Mouse (Mus musculus) kidney, embryonic 16.5 days (tissue): ENCODE measurements around the gene Adm2. TPM values are rescaled to one million over a fixed set of nuclear protein-coding genes. Genes with fewer than 3 reads are reported as not detected.

Experiments used
- ATAC-seq: fragments of 200-750 bp; cut with Nextera tagmentation; 2 replicates; pipeline ENCODE4 v1.8.0; 2017; ENCODE audit warnings: moderate TSS enrichment; ENCODE audit not compliant: low FRiP score, low TSS enrichment
- H3K27ac ChIP-seq: fragments of 300-500 bp; sonication (generic); 2 replicates; pipeline ENCODE4 v1.5.1; 2014; ENCODE audit warnings: low read length
- H3K27me3 ChIP-seq: fragments of 300-500 bp; sonication (generic); 2 replicates; pipeline ENCODE4 v1.6.1; 2014; ENCODE audit warnings: low read length, control low read depth, mixed read lengths; ENCODE audit not compliant: insufficient read depth
- H3K36me3 ChIP-seq: fragments of 300-500 bp; sonication (generic); 2 replicates; pipeline ENCODE4 v1.6.1; 2014; ENCODE audit warnings: low read length, control low read depth, mixed read lengths; ENCODE audit not compliant: insufficient read depth
- H3K4me1 ChIP-seq: fragments of 300-500 bp; sonication (generic); 2 replicates; pipeline ENCODE4 v1.6.1; 2014; ENCODE audit warnings: low read length, control low read depth, mixed read lengths; ENCODE audit not compliant: insufficient read depth
- H3K4me2 ChIP-seq: fragments of 300-500 bp; sonication (generic); replicated peaks from 2 replicates; pipeline ENCODE4 v1.6.1; 2014; ENCODE audit warnings: low read depth, low read length
- H3K4me3 ChIP-seq: fragments of 300-500 bp; sonication (generic); 2 replicates; pipeline ENCODE4 v1.5.1; 2014; ENCODE audit warnings: mild to moderate bottlenecking, low read length
- H3K9ac ChIP-seq: fragments of 300-500 bp; sonication (generic); replicated peaks from 2 replicates; pipeline ENCODE4 v1.6.1; 2014; ENCODE audit warnings: low read length
- H3K9me3 ChIP-seq: fragments of 300-500 bp; sonication (generic); 2 replicates; pipeline ENCODE4 v1.6.1; 2016; ENCODE audit warnings: low read length, control low read depth
- WGBS: fragments of 180-500 bp; shearing (Covaris S2); extraction: QIAGEN DNeasy Blood & Tissue Kit; methylation state at CpG from one replicate; pipeline ENCODE4 v1.1.7; 2014; 5-methylcytosine and 5-hydroxymethylcytosine counted together
- polyA plus RNA-seq: library from polyadenylated mRNA; unstranded; fragments of >200 nt; fragmentation: Nextera tagmentation; extraction: Ambion mirVana; gene quantifications from 2 replicates; pipeline ENCODE4 v1.2.1, GENCODE M21; 2015

Adm2 gene
- polyA plus RNA-seq, 1 experiment from 2014 or later, result 1.5 TPM

DNA sequence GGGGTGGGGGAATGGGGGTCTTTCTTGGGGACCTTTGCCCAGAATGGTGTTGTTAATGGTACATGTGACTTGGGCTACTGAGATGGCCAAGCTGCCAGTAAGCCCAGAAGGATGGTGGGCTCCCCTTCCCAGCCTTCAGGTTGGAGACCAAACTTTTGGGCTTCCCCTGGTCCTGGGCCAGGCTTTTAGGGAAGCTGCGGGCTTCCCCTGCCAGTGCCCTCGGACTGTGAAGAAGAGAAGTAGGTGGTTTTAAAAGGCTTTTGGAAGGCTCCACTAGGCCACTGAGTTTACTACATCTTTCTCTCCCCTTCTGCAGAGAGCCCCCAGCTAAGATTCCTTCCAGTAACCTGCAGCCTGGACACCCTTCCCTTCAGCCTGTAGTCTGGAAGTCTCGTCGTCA lies 1.1 kb downstream of the Adm2 start:
- Histone ChIP-seq H3K9me3 (no peaks in the 10 kb centered on the region), H3K27me3 (peaks cover 9% of the 10 kb centered on the region), H3K27ac (no peak overlapping the region), H3K4me1 (peaks cover 5% of the 10 kb centered on the region; the same call in 1 of the 2 replicates), H3K4me2 (peak overlapping the region; percentile 57; the same call in 1 of the 2 replicates), H3K4me3 (0 out of 2 replicates have a peak overlapping the region, but pooled peaks have one; percentile 38), H3K36me3 (no peaks in the 10 kb centered on the region), H3K9ac (no peak overlapping the region)
- 81% methylated on average over 4 of the region's 4 CpGs for WGBS
- no peak for ATAC-seq

DNA sequence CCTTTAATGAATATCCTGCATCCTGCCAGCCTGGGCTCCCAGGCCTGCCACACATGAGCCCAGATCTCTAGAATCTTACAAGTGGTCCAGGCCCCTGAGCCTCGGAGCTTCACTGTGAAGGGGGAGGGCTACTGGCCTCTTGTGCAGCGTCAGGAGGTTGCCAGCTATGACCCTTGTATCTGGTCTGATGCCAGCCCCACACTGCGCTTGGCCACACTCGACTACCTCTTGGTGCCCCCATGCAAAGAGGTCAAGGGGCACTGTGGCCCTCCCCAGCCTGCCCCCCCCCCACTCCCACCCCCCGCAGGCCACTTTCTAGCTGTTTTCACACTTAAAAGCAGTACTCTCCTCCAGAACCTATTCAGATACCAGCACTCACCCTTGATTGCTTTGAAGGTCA lies 3.9 kb downstream of the Adm2 start:
- Histone ChIP-seq H3K27me3 (peaks cover 9% of the 10 kb centered on the region), H3K4me1 (peaks cover 5% of the 10 kb centered on the region; the same call in 1 of the 2 replicates), H3K4me2 (no peak overlapping the region), H3K36me3 (no peaks in the 10 kb centered on the region), H3K9me3 (no peaks in the 10 kb centered on the region), H3K9ac (no peak overlapping the region), H3K27ac (no peak overlapping the region), H3K4me3 (no peak overlapping the region)
- ATAC-seq, result no peak
- WGBS, result 66% methylated on average over 5 of the region's 5 CpGs

DNA sequence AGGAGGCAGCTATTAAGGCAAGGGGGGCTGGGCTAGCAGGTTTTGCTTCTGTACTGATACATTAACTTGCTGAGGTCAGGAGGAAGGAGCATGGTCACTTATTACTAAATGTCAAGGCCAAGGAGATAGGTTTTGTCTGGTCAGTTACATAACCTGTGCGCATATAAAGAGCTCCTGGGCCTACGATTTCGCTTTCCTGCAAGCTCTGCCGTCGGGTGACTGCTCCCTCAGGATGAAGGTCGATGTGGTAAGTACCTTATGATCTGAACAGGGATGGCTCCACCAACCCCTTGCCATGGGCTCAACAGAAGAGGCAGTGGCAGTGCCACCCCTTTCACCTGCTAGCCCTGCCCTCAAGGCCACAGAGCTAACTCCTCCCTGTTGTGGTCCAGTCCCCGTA lies 11.8 kb downstream of the Adm2 start, which contains the start of gene Miox:
Gene Miox (plus strand): TSS at position 128 of the 400 bp plus-strand sequence.
- no peaks in the 10 kb centered on the region for H3K9me3 ChIP-seq
- H3K4me3 ChIP-seq, result no peak within 1 kb of the TSS
- no peak within 1 kb of the TSS for H3K9ac ChIP-seq
- 83% methylated on average over 7 of the region's 7 CpGs for WGBS
- no peak for ATAC-seq
- H3K36me3 ChIP-seq, result no peaks in the 10 kb centered on the region
- H3K4me2 ChIP-seq, result no peak within 1 kb of the TSS
- no peaks in the 10 kb centered on the region for H3K27me3 ChIP-seq
- H3K4me1 ChIP-seq, result no peaks in the 10 kb centered on the region
- no peak within 1 kb of the TSS for H3K27ac ChIP-seq

DNA sequence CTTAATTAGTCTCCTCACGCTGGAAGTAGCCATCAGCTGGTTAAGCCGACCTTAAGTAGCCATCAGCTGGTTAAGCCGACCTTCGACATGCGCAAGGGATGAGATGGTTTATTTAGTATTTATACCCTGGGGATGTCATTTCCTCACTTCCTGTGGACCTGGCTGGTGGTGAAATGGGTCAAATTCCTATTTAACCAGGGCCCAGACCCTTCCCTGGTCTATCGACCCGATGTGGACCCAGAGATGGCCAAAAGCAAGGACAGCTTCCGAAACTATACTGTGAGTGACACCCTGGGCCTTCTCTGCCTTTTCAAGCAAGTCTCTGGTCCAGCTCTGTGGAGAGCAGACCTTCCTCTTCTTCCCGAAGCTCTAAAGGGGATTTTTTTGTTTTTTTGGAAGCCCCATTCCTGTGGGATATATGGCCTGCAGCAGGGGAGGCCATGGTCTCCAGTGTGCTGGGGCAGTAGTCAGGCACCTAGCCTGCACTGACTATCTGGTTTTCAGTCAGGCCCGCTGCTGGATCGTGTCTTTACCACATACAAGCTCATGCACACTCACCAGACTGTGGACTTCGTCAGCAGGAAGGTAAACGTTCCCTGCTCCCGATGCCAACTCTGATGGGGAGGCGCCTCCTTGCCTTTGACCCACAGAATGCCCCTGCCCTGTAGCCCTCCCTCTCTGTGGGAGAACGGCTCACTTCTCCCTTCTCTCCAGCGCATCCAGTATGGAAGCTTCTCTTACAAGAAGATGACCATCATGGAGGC lies 12.4 kb downstream of the Adm2 start:
- ATAC-seq, result no peak

DNA sequence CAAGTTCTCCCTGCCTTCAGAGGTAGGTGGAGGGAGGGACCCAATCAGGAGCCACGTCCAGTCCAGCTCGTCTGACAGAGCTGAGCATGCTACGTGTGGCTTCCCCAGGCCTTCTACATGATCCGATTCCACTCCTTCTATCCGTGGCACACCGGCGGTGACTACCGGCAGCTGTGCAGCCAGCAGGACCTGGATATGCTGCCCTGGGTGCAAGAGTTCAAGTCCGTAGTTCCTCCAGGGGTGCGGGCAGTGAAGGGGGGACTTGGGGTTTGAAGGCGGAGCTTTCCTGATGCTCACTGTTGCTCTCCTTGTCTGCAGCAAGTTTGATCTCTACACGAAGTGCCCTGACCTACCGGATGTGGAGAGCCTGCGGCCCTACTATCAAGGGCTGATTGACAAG lies 13.9 kb downstream of the Adm2 start:
- H3K27me3 ChIP-seq, result no peaks in the 10 kb centered on the region
- no peak for ATAC-seq
- H3K36me3 ChIP-seq, result no peaks in the 10 kb centered on the region
- H3K4me3 ChIP-seq, result no peak overlapping the region
- no peak overlapping the region for H3K4me2 ChIP-seq
- WGBS, result 81% methylated on average over 14 of the region's 14 CpGs
- no peaks in the 10 kb centered on the region for H3K9me3 ChIP-seq
- no peak overlapping the region for H3K9ac ChIP-seq
- no peak overlapping the region for H3K27ac ChIP-seq
- no peaks in the 10 kb centered on the region for H3K4me1 ChIP-seq

More for the DNA sequence above, 12.4 kb downstream of the Adm2 start:
- H3K36me3 ChIP-seq, result no peaks in the 10 kb centered on the region
- H3K4me1 ChIP-seq, result no peaks in the 10 kb centered on the region
- no peak overlapping the region for H3K4me2 ChIP-seq
- H3K9me3 ChIP-seq, result no peaks in the 10 kb centered on the region
- H3K27me3 ChIP-seq, result no peaks in the 10 kb centered on the region
- H3K27ac ChIP-seq, result no peak overlapping the region
- H3K4me3 ChIP-seq, result no peak overlapping the region
- 80% methylated on average over 17 of the region's 17 CpGs for WGBS
- H3K9ac ChIP-seq, result no peak overlapping the region

DNA sequence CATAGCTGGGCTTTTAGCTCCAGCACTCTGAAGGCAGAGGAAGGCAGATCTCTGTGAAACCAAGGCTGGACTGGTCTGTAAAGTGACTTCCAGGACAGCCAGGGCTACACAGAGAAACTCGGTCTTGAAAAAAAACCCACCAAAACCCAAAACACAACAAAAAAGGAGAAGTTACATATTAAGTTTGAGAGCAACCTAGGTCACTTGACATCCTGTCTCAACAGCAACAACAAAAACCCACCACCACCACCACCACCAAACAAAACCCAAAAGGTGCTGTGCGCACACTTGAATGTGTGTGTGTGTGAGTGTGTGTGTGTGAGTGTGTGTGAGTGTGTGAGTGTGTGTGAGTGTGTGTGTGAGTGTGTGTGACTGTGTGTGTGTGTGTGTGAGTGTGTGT lies 17.2 kb downstream of the Adm2 start:
- Histone ChIP-seq H3K4me2 (no peak overlapping the region), H3K9me3 (no peaks in the 10 kb centered on the region), H3K36me3 (no peaks in the 10 kb centered on the region), H3K9ac (no peak overlapping the region), H3K27me3 (no peaks in the 10 kb centered on the region), H3K4me3 (no peak overlapping the region), H3K27ac (no peak overlapping the region), H3K4me1 (no peaks in the 10 kb centered on the region)
- no peak for ATAC-seq
- WGBS, result 83% methylated on average over 2 of the region's 2 CpGs

DNA sequence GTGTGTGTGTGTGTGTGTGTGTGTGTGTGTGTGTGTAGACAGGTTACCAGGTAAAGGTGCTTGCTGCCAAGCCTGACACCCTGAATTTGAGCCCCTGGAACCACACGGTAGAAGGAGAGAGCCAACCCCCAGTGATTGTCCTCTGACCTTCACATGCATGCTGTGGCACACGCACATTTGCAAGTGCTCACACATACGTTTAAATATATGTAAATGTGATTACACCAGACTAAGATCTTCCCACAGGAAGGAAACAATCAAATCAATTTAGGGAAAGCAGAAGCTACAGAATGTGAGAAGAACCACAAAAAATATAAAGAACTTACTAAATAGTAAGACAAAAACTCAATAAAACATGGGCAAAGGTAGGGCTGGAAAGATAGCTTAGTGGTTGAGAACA lies 17.6 kb downstream of the Adm2 start:
- Histone ChIP-seq H3K4me2 (no peak overlapping the region), H3K9me3 (no peaks in the 10 kb centered on the region), H3K4me1 (no peaks in the 10 kb centered on the region), H3K27me3 (no peaks in the 10 kb centered on the region), H3K9ac (no peak overlapping the region), H3K36me3 (no peaks in the 10 kb centered on the region), H3K27ac (no peak overlapping the region), H3K4me3 (no peak overlapping the region)
- ATAC-seq, result no peak
- 85% methylated on average over 3 of the region's 3 CpGs for WGBS

DNA sequence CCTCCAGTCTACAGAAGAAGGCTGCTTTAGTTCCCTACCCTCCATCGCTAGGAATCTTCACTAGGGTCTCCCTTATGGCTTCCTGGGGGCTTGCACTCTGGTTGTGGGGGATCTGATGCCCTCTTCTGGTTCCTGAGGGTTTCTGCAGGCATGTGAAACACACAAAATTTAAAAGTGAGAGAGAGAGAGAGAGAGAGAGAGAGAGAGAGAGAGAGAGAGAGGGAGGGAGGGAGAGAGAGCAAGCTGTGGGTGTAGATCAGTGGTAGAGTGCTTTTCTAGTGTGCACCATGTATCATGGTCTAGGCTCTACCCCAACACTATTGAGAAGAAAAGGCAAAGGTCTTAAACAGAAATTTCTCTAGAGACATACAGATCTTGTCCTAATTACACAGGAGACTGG lies 19.2 kb downstream of the Adm2 start:
- no peaks in the 10 kb centered on the region for H3K27me3 ChIP-seq
- WGBS, result 22% methylated on average over 1 of the region's 1 CpGs
- no peaks in the 10 kb centered on the region for H3K4me1 ChIP-seq
- H3K36me3 ChIP-seq, result no peaks in the 10 kb centered on the region
- ATAC-seq, result no peak
- no peak overlapping the region for H3K9ac ChIP-seq
- no peak overlapping the region for H3K4me2 ChIP-seq
- no peak overlapping the region for H3K27ac ChIP-seq
- H3K4me3 ChIP-seq, result no peak overlapping the region
- H3K9me3 ChIP-seq, result no peaks in the 10 kb centered on the region

DNA sequence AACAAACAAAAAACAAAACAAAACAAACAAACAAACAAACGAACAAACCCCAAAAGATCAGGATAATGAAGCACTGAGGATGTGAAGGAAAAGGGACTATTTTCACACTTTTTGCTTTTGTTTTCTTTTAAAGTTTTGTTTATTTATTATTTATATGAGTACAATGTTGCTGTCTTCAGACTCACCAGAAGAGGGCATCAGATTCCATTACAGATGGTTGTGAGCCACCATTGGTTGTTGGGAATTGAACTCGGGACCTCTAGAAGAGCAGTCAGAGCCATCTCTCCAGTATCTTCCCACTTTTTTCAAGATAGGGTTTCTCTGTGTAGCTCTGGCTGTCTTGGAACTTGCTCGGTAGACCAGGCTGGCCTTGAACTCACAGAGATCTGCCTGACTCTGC lies 20.8 kb downstream of the Adm2 start:
- no peaks in the 10 kb centered on the region for H3K36me3 ChIP-seq
- no peak for ATAC-seq
- H3K27me3 ChIP-seq, result no peaks in the 10 kb centered on the region
- H3K4me2 ChIP-seq, result no peak overlapping the region
- H3K4me1 ChIP-seq, result no peaks in the 10 kb centered on the region
- H3K9me3 ChIP-seq, result no peaks in the 10 kb centered on the region
- H3K27ac ChIP-seq, result no peak overlapping the region
- WGBS, result 86% methylated on average over 3 of the region's 3 CpGs
- no peak overlapping the region for H3K4me3 ChIP-seq
- H3K9ac ChIP-seq, result no peak overlapping the region

DNA sequence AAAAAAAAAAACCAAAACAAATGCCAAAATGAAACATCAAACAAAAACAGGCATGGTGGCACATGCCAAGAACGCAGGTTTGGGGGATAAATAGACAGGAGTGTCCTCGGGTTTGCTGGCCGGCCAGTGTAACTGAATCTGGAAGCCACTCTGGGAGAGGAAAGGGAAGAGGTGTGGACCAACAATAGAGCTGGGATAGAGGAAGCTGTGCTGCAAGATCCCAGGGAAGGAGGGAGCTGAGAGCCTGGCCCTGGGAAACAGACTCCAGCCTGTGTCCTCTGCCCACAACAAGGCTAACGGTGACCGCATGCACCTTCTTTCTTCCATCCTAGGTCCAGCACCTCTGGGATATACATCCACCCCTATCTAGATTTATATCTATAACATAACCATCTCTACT lies 27.9 kb downstream of the Adm2 start:
- WGBS, result 80% methylated on average over 5 of the region's 5 CpGs
- Histone ChIP-seq H3K27me3 (no peaks in the 10 kb centered on the region), H3K9me3 (no peaks in the 10 kb centered on the region), H3K4me1 (peaks cover 11% of the 10 kb centered on the region), H3K4me3 (no peak overlapping the region), H3K27ac (no peak overlapping the region), H3K36me3 (peaks cover 29% of the 10 kb centered on the region), H3K9ac (no peak overlapping the region), H3K4me2 (no peak overlapping the region)
- no peak for ATAC-seq
